Mouse (Mus musculus) adrenal gland, postnatal 4 days (tissue): ENCODE measurements at regions not wholly inside any gene's neighbourhood (a gene's known extent, or its start where the extent isn't known, plus 50 kb on each side); places are given as distances from the start of the nearest gene placed in this dataset.
"Not testable (repeated sequence)": the region's sequence is repeated elsewhere in the genome, so short reads cannot be mapped to it uniquely, and the experiment has no call there.

Experiments used
- DNase-seq, 2 experiments: peaks; one replicate each; pipeline ENCODE4 v3.0.0; 2021 to 2022; ENCODE audit warnings: low spot score in 2 of 2, mixed read lengths in 2 of 2

DNA sequence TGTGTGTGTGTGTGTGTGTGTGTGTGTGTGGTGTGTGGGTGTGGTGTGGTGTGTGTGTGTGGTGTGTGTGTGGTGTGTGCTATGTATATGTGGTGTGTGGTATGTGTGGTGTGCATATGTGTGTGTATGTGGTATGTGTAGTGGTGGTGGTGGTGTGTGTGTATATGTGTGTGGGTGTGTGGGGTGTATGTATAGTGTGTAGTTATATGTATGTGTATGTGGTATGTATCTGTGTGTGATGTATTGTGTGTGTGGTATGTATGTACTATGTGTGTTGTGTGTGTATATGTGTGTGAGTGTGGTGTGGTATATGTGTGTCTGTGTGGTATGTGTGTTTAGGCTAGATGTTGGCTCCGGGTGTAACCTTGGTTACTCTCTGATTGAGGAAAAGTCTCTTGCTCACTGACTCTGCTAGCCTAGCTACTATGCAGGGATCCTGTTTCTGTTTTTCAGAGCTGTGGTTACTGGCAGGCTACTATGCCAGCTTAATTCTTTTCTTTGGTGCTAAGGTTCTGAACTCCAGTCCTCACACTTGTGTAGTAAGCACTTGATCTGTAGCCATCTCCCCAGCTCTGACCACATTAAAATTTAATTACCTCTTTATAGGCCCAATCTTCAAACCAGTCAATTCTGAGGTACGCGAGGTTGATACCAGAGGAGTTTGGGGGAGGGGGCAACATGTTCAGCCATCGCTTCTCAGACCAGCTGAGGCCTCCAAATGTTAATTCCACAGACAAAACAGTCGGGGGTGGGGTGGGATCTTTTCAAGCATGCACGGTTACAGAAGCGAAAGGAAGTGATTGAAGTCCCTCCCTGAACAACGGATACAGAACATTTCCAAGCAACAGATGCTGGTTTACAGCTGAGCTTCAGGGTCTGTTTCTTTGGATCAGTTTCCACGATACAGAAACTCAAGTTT, 126.4 kb upstream of the Camk1g start:
- DNase-seq = no peak

DNA sequence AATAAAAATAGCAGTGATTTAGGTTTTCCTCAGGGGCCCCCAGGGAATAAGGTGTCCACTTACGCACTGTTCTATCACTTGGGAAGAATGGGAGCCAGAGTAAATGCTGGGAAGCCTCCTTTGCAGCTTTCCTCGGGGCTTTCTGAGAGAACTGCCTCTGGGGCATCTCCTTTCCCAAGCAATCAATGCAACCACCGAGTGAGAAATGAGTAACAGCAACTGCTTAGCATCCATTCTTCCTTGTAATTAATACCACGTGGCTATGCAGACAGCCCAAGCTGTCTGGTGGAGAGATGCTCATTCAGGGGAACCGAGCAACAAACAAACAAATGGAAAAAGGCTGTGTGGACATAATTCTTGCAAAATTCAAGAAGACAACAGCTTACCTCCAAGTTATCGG, 117.9 kb upstream of the Camk1g start:
- DNase-seq = no peak

DNA sequence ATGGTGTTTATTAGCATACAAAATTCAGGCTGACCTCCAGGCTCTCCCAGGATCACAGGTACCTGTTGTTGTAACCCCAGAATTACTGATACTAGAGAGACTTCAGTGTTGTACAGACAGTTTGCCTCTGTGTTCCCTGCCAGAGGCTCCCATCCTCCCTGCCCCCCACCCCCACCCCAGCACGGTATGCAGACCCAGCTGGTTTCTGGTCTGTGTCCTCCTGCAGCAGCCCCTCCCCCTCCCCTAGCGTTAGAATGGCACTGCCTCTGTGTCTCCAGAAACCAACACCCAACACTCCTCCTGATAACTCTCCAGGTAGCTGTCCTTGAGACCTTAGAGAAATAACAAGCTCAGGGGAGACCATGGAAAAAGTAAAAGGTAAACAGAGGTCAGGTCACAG, 116.6 kb upstream of the Camk1g start:
- not testable (repeated sequence) for DNase-seq

GRCm38 (mm10) chr1:193484977-193485376, 114.9 kb upstream of the Camk1g start:
- no peak for DNase-seq

DNA sequence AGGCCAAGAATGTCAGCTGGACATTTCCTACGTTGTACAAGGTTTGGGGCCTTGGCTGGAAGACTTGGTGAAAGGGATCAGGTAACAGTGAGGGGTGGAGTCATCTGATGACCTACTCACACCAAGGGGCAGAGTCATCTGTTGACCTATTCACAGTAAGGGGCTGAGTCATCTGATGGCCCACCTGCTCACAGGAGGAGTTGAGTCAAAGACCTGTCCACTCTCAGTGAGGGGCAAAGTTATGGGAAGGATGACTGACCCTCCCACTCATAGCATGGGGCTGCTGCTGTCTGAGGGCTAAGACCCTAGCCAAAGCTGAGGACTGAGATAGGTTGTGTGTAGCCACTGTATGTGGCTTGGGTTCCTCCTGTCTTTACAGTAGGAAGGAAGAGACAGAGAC, 107.2 kb upstream of the Camk1g start:
- no peak for DNase-seq

DNA sequence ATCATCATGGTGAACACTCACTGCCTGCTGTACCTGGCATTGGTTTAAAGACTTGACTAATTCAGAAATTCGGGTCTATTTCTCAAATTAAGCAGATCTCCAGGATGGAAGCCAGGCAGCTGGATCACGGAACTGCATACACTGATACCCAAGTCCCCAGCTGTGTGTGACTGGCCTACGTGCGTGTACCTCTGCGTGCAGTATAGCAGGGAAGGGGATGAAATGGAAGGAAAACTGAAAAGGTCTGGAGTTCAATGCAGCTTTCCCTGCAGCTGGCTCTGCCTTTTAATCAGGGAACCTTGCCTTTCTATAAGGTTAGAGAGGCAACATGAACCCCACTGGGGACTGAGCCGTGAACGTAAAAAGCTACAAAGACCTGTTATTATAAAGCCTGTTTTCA, 106.7 kb upstream of the Camk1g start:
- no peak for DNase-seq

GRCm38 (mm10) chr1:193466306-193466705, 96.2 kb upstream of the Camk1g start:
- no peak for DNase-seq

DNA sequence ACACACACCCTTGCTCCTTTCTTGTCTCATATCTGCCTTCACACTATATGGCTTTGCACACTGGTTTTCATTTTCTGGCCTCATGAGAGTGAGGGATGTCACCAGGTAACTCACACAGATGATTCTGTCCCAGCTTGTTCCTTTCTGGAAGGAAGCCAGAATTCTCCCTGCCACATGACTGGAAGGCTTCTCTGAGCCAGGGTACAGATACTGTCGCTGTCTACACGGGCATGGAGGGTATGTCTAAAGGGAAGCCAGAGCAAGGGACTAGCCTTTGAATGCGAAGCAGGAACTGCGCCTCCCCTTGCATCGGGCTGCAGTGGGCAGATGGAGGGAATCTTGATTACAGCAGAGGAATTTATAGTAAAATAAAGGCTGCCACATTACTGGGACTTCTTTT, 89.6 kb upstream of the Camk1g start:
- DNase-seq = no peak

DNA sequence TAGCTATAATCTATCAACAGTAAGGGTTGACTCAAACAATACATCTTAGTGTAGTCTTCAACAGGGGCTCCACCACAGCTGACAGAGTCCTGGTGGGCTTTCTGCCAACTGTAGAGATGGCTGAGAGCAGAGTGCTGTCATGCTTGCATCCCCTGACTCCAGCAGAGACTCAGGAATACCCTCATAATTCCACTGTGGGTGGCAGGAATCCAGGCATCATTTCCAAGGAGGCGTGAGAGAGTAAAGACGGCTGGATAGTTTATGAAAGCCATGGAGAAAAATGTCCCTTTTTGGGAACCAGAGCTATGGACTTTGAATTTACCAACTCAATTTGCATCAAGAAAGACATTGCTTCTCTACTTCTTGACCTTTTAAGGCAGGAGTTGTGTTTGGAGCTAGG, 87.8 kb upstream of the Camk1g start:
- DNase-seq = no peak

DNA sequence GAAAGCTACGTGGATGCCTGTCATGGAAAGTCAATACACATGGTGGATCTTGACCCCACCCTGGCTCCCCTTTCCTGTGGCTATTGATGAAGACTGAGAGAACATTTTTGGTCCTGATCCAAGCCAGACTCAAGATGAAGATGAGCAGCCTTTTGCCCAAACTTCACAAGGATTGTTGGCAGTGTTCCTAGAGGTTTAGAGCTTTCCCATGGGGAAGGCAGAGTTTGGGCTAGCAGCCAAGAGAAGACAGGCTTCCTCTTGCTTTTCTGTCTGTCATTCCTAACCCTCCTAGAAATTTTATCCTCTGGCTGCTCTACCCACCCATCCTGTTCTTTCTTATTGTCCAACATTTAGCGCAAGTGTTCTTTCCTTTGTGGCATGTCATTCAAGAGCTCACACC, 83.6 kb upstream of the Camk1g start:
- DNase-seq = no peak

- no peak for DNase-seq
Observed at GRCm38 (mm10) chr1:193451471-193452135, 81.5 kb upstream of the Camk1g start.

DNA sequence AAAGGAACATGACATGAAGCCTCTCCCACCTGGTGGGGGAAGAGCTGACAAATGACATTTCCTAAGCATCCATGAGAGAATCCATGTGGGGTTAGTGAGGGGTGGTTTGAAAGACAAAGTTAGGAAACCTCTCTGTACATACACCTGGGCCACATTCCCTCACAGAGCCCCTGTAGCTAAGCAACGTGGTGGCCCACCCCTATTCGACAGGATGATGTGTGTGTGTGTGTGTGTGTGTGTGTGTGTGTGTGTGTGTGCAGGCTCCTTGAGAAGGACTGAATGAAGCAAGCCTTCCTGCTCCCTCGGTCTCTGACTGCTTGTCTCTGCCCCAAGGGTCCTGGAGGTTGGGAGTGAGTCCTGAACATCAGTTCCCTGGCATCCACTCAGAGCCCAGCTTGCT, 80.7 kb upstream of the Camk1g start:
- no peak for DNase-seq

- no peak for DNase-seq
Observed at GRCm38 (mm10) chr1:193450201-193450600, 80.1 kb upstream of the Camk1g start.

DNA sequence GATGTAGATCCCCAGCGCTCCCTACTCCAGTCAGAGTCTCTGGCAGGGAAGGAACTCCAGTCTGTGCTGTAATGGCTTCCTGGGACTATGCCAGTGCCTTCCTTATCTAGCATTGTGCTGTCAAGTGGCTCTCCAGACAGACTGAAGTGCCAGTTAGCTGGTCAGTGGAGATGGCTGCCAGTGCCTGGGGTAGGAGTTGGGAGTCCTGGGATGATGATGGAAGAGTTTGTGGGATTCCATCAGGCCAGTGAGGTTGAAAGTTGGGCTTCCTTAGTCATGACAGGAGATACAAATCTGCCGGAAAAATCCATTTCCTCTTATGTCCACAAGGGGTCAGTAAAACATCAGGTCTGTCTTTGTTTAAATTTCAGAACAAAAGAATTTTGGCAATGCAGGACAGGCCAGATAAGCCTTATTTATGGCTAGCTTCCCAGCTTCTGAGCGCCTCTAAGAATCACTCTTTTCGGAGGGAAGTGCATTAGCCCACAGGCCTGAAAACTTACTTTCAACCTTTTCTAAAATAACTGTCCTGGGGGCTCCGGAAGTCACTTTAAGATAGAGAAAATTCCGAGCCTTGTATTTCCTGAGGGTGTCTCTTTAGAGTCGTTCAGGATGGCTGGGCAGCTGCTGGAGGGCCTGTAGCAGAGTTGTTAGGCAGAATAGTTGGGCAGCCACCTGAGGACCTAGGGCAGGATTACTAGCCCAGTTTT, 79.5 kb upstream of the Camk1g start:
- DNase-seq = no peak

- no peak for DNase-seq
Observed at GRCm38 (mm10) chr1:193448793-193449393, 78.8 kb upstream of the Camk1g start.

GRCm38 (mm10) chr1:193447647-193448046, 77.5 kb upstream of the Camk1g start:
- DNase-seq = no peak

DNA sequence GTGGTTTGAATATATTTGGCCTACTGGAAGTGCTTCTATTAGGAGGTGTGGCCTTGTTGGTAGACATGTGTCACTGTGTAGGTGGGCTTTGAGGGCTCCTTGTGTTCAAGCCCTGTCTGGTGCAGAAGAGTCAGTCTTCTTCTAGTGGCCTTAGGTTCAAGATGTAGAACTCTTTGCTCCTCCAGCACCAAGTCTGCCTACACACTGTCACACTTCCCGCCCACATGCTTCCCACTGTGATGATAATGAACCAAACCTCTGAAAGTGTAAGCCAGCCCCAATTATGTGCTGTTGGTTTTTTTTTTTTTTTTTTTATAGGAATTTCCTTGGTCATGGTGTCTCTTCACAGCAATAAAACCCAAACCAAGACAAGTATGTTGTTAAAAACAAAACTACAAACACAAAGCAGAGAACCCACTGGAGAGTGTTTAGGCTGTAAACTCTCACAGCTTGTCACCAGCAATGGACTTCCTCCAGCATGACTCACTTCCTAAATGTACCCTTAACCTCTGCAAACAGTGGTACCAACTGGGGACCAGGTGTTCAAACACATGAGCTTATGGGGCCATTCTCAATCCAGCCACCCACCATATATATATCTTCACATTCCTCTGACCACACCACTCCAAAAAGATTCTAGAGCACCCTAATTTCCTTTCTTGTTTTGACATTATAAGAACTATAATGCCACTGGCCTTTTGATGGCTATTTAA, 74.0 kb upstream of the Camk1g start:
- DNase-seq = no peak

GRCm38 (mm10) chr1:193440512-193440911, 70.4 kb upstream of the Camk1g start:
- no peak for DNase-seq

DNA sequence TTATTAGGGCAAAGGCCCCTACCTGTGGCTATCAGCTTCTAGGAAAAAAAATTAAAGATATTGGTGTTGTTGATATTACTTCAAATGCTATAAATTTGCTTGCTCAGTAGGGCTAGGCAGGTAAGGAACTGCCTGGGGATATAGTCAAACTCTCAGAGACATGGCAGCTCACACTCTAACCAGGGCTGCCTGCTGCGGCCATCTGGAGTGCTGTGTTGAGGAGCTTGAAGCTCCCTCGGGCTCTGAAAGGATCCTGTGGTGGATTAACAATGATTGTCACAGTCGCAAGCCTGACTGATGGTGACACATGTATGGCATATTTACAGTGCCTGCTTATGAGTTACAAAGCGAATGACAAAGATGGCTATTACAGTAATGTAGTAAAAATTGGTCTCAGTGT, 64.2 kb upstream of the Camk1g start:
- no peak for DNase-seq

- DNase-seq = no peak
Observed at GRCm38 (mm10) chr1:193433493-193434021, 63.5 kb upstream of the Camk1g start.

- DNase-seq = no peak
Observed at GRCm38 (mm10) chr1:193430231-193430630, 60.1 kb upstream of the Camk1g start.
